Mouse (Mus musculus): Measurements from ENCODE around the gene Ranbp3.

Gene Ranbp3

DNA sequence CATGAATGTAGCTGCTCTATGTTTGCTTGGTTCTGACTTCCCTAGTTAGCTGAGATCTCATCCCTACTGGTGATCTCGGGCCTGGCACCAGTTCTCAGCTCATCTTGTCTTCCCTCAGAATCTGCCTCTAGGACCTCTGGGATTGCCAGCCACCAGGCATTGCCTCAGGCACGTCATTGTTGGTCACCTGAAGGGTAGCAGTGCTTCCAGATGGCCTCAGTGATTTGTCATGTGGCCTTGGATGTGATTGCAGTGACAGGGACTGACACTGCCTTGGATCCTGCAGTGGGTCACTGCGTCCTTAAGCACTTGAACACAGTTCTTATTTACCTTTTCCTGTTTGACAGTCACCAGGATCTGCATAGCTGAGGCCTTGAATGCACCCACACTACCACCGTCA, 8.7 kb downstream of the Ranbp3 start:
- DNase-seq, result no peak

DNA sequence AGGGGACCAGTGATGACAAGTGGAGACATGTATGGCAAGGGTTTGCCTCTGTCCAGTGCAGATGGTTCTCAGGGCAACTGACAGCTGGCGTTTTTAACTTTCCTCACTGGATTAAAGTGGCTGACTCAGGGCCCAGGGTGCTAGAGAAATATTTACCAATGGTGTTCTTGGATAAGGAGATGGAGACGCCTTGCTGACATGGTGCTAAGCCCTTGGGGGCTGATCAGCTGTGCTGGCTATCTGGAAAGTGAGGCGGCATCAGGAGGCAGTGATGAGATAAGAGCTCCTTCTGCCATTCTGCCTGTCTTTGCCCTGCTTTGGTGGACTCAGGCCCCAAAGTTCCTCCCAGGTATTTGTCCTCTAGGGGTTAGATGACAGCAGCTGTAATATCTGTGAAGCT, 9.8 kb downstream of the Ranbp3 start:
- no peak for DNase-seq

- DNase-seq, result no peak
These were observed 10.5 kb downstream of the Ranbp3 start for GRCm38 (mm10) chr17:56683546-56684140.

- no peak for DNase-seq
These were observed 11.6 kb downstream of the Ranbp3 start for GRCm38 (mm10) chr17:56684649-56685048.

GRCm38 (mm10) chr17:56686801-56687200, 13.7 kb downstream of the Ranbp3 start:
- DNase-seq, result no peak

- DNase-seq, result no peak
These were observed 15.0 kb downstream of the Ranbp3 start for GRCm38 (mm10) chr17:56688045-56688444.

- no peak for DNase-seq
These were observed 15.6 kb downstream of the Ranbp3 start for GRCm38 (mm10) chr17:56688689-56689088.

- DNase-seq, result no peak
These were observed 20.3 kb downstream of the Ranbp3 start for GRCm38 (mm10) chr17:56693395-56693794.

DNA sequence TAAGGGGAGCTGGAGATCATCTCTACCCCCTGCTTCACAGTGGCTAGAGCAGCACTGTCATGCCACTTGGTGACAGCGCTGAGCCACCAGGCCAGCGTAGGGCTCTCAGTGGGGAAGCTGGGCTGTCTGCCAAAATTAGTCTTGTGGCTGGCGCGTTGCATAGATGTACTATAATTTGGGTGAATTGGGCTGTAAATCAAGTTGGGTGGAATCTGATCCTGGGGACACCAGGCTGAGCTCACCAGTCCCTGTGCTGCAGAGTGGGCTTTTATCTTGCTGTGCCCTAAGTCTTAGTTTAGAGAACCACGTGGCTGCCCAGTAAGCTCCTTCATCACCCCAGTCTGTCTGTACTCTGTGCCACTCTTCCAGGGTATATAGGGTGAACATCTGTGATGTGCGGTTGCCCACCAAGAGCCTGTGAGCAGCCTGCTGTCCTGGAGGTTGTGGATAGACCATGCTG, 20.8 kb downstream of the Ranbp3 start:
- DNase-seq, result peak; percentile 49

DNA sequence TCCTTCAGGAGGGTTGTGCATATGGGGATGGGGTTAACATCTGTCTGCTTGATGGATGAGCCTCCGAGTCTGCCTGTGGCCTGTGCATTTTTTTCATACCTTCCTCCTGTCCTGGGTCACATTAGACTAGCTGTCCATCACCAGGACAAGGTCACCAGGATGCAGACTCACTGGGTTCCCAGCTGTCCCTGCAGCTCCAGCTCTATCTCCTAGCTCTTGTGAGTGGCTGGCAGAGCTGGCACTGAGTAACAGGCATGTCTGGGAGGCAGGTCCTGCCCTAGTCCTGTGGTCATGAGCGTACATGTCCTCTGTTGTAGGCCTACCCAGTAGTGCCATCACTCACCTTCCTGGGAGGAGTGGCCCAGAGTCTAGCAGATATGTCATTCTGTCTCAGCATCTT, 27.4 kb downstream of the Ranbp3 start:
- DNase-seq, result no peak

GRCm38 (mm10) chr17:56703038-56703437, 29.9 kb downstream of the Ranbp3 start:
- DNase-seq, result no peak

- DNase-seq, result no peak
These were observed 33.4 kb downstream of the Ranbp3 start for GRCm38 (mm10) chr17:56706515-56706914.

DNA sequence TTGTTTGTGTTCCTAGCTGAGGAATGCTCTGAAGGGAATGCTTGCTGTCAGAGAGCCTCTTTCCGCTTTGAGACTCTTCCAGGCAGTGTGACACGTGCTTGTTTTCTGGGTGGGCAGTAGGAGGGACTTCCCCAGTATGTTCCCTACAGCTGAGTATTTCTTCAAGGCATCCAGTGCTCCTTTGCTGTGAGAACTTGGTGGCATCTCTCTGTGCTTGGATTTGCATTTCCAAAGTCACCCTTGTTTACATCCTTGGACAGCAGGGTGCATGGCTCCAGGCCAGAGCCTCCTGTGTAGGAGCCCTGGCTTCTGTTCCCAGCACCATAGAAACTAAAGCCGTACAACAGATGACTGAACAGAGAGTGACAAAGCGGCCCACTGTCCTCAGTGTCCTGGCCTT, 35.6 kb downstream of the Ranbp3 start:
- no peak for DNase-seq

DNA sequence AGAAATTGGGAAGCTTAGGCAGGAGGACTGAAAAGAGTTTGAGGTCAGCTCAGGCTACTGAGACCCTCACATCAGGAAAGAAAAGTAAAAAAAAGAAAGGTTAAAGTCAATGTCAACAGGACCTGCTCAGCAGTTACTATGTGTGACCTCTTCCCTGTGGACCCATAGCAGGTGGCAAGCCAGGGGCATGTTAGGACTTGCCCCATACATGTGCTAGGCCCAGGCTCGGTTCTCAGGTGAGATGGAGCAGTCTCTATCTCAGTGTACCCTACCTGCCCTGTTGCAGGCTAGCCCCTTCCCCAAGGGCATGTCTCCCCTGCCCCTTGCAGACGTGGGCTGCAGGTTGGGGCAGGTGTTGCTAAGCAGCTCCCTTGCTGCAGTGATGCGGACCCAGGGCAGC, 36.6 kb downstream of the Ranbp3 start:
- no peak for DNase-seq

- no peak for DNase-seq
These were observed 42.3 kb downstream of the Ranbp3 start for GRCm38 (mm10) chr17:56715360-56715759.

DNA sequence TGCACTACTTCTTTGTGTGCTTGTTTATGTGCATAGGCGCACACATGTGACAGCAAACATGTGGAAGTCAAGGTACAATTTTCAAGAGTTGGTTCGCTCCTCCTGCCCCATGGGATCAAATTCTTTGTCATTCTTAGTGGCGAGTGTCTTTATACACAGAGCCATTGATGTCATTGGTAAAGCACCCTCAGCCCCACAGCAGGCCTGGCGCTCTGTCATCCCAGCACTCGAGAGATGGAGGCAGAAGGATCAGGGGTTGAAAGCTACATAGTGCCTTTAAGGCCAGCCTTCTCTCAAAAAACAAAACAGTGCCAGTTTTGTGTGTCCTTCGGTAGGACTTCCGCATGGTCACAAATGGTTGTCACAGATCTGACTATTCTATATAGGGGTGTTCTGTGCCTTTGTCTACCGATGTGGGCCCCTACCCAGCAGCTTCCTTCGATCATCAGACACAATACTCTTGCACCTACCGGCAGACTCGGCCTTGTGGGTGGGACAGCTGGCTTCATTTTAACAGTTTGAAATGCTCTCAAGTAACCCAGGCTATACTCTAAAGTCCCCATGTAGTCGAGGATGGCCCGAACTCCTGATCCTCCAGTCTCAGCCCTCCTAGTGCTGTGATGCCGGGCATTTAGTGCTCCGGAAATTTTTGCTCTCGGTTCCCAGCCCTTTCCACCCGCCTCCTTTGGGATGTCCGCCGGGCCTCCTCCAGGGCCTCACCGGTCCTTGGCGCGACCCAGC, 43.0 kb downstream of the Ranbp3 start:
- DNase-seq, result no peak

- DNase-seq, result peak; percentile 91
These were observed 43.7 kb downstream of the Ranbp3 start for GRCm38 (mm10) chr17:56716655-56717362.

GRCm38 (mm10) chr17:56717363-56718058, 44.4 kb downstream of the Ranbp3 start, which contains the start of the genes Ndufa11 and Vmac:
TSS of gene Ndufa11 (plus strand) at chr17:56717767.
TSS of gene Vmac (minus strand) at chr17:56718022.
- DNase-seq, result peak; percentile 98

DNA sequence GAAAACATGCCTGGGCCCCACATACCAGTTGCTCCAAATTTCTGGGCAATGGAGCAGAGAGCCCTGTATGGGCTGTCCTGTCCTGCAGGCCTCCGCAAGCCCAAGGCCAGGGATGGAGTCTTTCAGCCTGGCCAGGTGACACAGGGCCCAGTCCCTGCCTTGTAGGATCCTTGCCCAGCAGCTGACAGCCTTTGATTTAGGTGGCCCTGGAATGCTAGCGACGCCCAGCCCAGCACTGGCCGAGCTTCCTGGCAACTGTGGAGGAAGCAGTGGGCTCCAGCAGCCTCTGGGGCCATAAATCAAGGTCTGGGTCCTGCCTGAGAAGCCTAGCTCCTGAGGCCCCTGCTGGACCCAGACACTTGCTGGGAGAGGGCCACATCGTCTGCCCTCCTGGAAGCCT, 49.3 kb downstream of the Ranbp3 start:
- DNase-seq, result no peak

GRCm38 (mm10) chr17:56723419-56724161, 50.5 kb downstream of the Ranbp3 start:
- no peak for DNase-seq

- DNase-seq, result no peak
These were observed 54.0 kb downstream of the Ranbp3 start for GRCm38 (mm10) chr17:56727029-56727649.

DNA sequence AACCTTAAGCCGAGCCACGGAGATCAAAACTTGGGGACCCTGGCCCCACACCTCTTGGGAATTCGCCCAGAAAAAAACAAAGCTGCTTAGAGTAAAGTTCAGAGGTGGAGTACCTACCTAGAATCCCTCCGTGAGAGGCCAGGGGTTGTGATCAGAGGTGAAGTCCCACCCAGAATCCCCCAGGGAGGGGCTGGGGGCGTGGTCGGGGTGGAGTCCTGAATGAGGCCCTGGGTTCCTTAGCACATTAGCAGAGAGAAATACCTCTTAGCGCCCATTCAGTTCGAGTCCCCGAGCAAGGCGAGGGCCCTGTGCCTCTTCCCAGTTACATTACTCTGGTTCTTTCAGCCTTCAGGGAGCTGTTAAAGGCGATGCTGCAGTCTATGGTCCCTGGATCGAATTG, 54.6 kb downstream of the Ranbp3 start:
- no peak for DNase-seq
